11 mouse cellular contexts compared by ENCODE assay signal in genomic region chr10:116275280-116275679, GRCm38 (mm10). TPM values are rescaled to one million over a fixed set of nuclear protein-coding genes. Genes with fewer than 3 reads are reported as not detected.
A peak's percentile ranks its signal among the peaks of the same experiment; 100 is the strongest.
DNase-seq lines count a peak whose midpoint lies in the region; ATAC-seq and TF ChIP-seq lines count a peak whose summit lies in the region.
"Had no signal": no experiment of that assay in that cellular context is flagged by ENCODE, and none has a peak within 500 bp of the region (broad histone marks: within the 10 kb centered on the region; RNA-seq: fewer than 3 reads in every experiment).

TSS of gene Ptprb (plus strand) at chr10:116275523.

- H3K4me1 ChIP-seq in neural tube, embryonic 13.5 days (replicated peaks): no peaks in the 10 kb centered on the region
- H3K4me1 ChIP-seq in stomach, embryonic 16.5 days (ENCODE audit: control insufficient read depth, insufficient read depth, low read length): no peaks in the 10 kb centered on the region
- no peaks in the 10 kb centered on the region for H3K4me1 ChIP-seq in forebrain, postnatal 0 days (ENCODE audit: insufficient read depth)
- H3K4me1 ChIP-seq: hindbrain, embryonic 12.5 days; midbrain, embryonic 13.5 days had no signal

- H3K4me2 ChIP-seq in neural tube, embryonic 13.5 days: no peak within 1 kb of the TSS
- H3K4me2 ChIP-seq in stomach, embryonic 16.5 days (ENCODE audit: low read depth, low read length): no peak within 1 kb of the TSS
- H3K4me2 ChIP-seq in forebrain, postnatal 0 days (ENCODE audit: low read depth): no peak within 1 kb of the TSS
- H3K4me2 ChIP-seq: hindbrain, embryonic 12.5 days; midbrain, embryonic 13.5 days had no signal

- intact Hi-C loops in heart, postnatal 36 days (cut with DNase I): no loop called here

- no peaks in the 10 kb centered on the region for H3K36me3 ChIP-seq in neural tube, embryonic 13.5 days
- H3K36me3 ChIP-seq in stomach, embryonic 16.5 days (ENCODE audit: control insufficient read depth, insufficient read depth, low read length): no peaks in the 10 kb centered on the region
- no peaks in the 10 kb centered on the region for H3K36me3 ChIP-seq in forebrain, postnatal 0 days (ENCODE audit: insufficient read depth)
- H3K36me3 ChIP-seq: hindbrain, embryonic 12.5 days; midbrain, embryonic 13.5 days had no signal

- H3K9ac ChIP-seq in neural tube, embryonic 13.5 days: no peak within 1 kb of the TSS
- H3K9ac ChIP-seq in stomach, embryonic 16.5 days (ENCODE audit: low read length): no peak within 1 kb of the TSS
- no peak within 1 kb of the TSS for H3K9ac ChIP-seq in forebrain, postnatal 0 days
- H3K9ac ChIP-seq: hindbrain, embryonic 12.5 days; midbrain, embryonic 13.5 days had no signal

- 76% methylated on average over 7 of the region's 7 CpGs for WGBS in neural tube, embryonic 13.5 days
- WGBS in stomach, embryonic 16.5 days: 47% methylated on average over 7 of the region's 7 CpGs
- 76% methylated on average over 7 of the region's 7 CpGs for WGBS in forebrain, postnatal 0 days

- no peak for TF ChIP-seq CTCF in forebrain, postnatal 0 days (IDR thresholded peaks at IDR 0.05; ENCODE audit: low read depth)

- H3K4me3 ChIP-seq in neural tube, embryonic 13.5 days: no peak within 1 kb of the TSS
- H3K4me3 ChIP-seq in stomach, embryonic 16.5 days (replicated peaks; ENCODE audit: low read length): peak within 1 kb of the TSS; percentile 27
- no peak within 1 kb of the TSS for H3K4me3 ChIP-seq in forebrain, postnatal 0 days (ENCODE audit: low read depth, low read length)
- H3K4me3 ChIP-seq: hindbrain, embryonic 12.5 days; midbrain, embryonic 13.5 days had no signal

- no peak for DNase-seq in frontal cortex, adult 2 months (ENCODE audit: extremely low spot score in 1 of 2, low spot score in 1 of 2)
- DNase-seq in frontal cortex, postnatal 14 days (ENCODE audit: low spot score in 2 of 2): no peak
- DNase-seq in neural tube, embryonic 10.5 days (ENCODE audit: extremely low spot score, low spot score): no peak
- no peak for DNase-seq in heart, postnatal 36 days
- DNase-seq in Muller cell, postnatal 12 days (ENCODE audit: inconsistent ontology term): no peak
- DNase-seq in forebrain, postnatal 0 days: no peak
- DNase-seq: cerebellum, postnatal 36 days had no signal

- no peaks in the 10 kb centered on the region for H3K9me3 ChIP-seq in neural tube, embryonic 13.5 days
- H3K9me3 ChIP-seq in stomach, embryonic 16.5 days (replicated peaks; ENCODE audit: control insufficient read depth, low read length): no peaks in the 10 kb centered on the region
- no peaks in the 10 kb centered on the region for H3K9me3 ChIP-seq in forebrain, postnatal 0 days (ENCODE audit: low read length)
- H3K9me3 ChIP-seq: hindbrain, embryonic 12.5 days; midbrain, embryonic 13.5 days had no signal

- H3K27ac ChIP-seq in neural tube, embryonic 13.5 days (replicated peaks): peak within 1 kb of the TSS; percentile 38; the same call in 1 of the 2 replicates
- H3K27ac ChIP-seq in stomach, embryonic 16.5 days (ENCODE audit: low read length): no peak within 1 kb of the TSS
- H3K27ac ChIP-seq in forebrain, postnatal 0 days (ENCODE audit: low read depth, low read length): no peak within 1 kb of the TSS
- H3K27ac ChIP-seq: hindbrain, embryonic 12.5 days had no signal

- no peak for ATAC-seq in neural tube, embryonic 13.5 days (ENCODE audit: low read depth)
- ATAC-seq in stomach, embryonic 16.5 days (ENCODE audit: insufficient read depth, low FRiP score): no peak
- ATAC-seq in forebrain, postnatal 0 days: no peak
- ATAC-seq: midbrain, embryonic 13.5 days had no signal

- no peaks in the 10 kb centered on the region for H3K27me3 ChIP-seq in neural tube, embryonic 13.5 days
- no peaks in the 10 kb centered on the region for H3K27me3 ChIP-seq in stomach, embryonic 16.5 days (ENCODE audit: control insufficient read depth, insufficient read depth, low read length)
- no peaks in the 10 kb centered on the region for H3K27me3 ChIP-seq in forebrain, postnatal 0 days (ENCODE audit: insufficient read depth, low read length)
- H3K27me3 ChIP-seq: hindbrain, embryonic 12.5 days; midbrain, embryonic 13.5 days had no signal

RNA-seq across cellular contexts. Expression of gene Ptprb, which starts in this region (rescaled TPM):
- polyA plus RNA-seq in frontal cortex, adult 2 months (2012; rRNA removed): 9.5 and 10.9 TPM in 2 replicates
- polyA plus RNA-seq in neural tube, embryonic 13.5 days (2015; fragmentation: Nextera tagmentation; extraction: Ambion mirVana): 2.8 and 3.4 TPM in 2 replicates
- total RNA-seq in heart, postnatal 36 days (2021): 10 to 100 TPM; 71.9 to 83.3 TPM
- polyA plus RNA-seq in stomach, embryonic 16.5 days (2015; fragmentation: Nextera tagmentation; extraction: Ambion mirVana): 5.2 and 5.6 TPM in 2 replicates
- total RNA-seq in forebrain, postnatal 0 days (2014; rRNA removed): 6.3 and 9.8 TPM in 2 replicates
- 1.4 and 2.3 TPM in 2 replicates for polyA plus RNA-seq in forebrain, postnatal 0 days (2015; fragmentation: Nextera tagmentation; extraction: Ambion mirVana)
